Mouse (Mus musculus) heart, adult 2 months (tissue): Measurements from ENCODE around the gene Htr6. TPM values are rescaled to one million over a fixed set of nuclear protein-coding genes. Genes with fewer than 3 reads are reported as not detected.

Source experiments
- DNase-seq, 2 experiments: peaks; one replicate each; pipeline ENCODE4 v3.0.0; 2021
- H3K27ac ChIP-seq: fragments of 200-600 bp; 2 replicates; pipeline ENCODE4 v1.8.1; 2022
- H3K27me3 ChIP-seq: fragments of 200-500 bp; 2 replicates; pipeline ENCODE4 v1.6.1; 2012; ENCODE audit warnings: mild to moderate bottlenecking, low read length, inconsistent platforms, mixed read lengths; ENCODE audit not compliant: control insufficient read depth, insufficient read depth
- H3K36me3 ChIP-seq: fragments of 200-500 bp; 2 replicates; pipeline ENCODE4 v1.6.1; 2012; ENCODE audit warnings: low read length, inconsistent platforms; ENCODE audit not compliant: control insufficient read depth, insufficient read depth
- H3K4me1 ChIP-seq: fragments of 200-500 bp; 2 replicates; pipeline ENCODE4 v1.6.1; 2011; ENCODE audit warnings: low read length; ENCODE audit not compliant: control insufficient read depth, insufficient read depth
- H3K4me3 ChIP-seq: fragments of 200-600 bp; 2 replicates; pipeline ENCODE4 v1.8.1; 2022
- H3K79me2 ChIP-seq: fragments of 200-500 bp; replicated peaks from 2 replicates; pipeline ENCODE4 v1.6.1; 2012; ENCODE audit warnings: mild to moderate bottlenecking, inconsistent platforms, low read length, moderate library complexity, mixed read lengths; ENCODE audit not compliant: control insufficient read depth, insufficient read depth
- H3K9ac ChIP-seq: fragments of 200-500 bp; 2 replicates; pipeline ENCODE4 v1.6.1; 2012; ENCODE audit warnings: low read depth, mild to moderate bottlenecking, control low read depth, inconsistent platforms, low read length, mixed read lengths
- CTCF ChIP-seq: fragments of 200-600 bp; IDR thresholded peaks from 2 replicates; pipeline ENCODE4 v1.8.1; 2022; ENCODE audit warnings: antibody characterized with exemption, mild to moderate bottlenecking, moderate library complexity
- EP300 ChIP-seq: fragments of 200-500 bp; IDR thresholded peaks from 2 replicates; pipeline ENCODE4 v1.6.1; 2011; ENCODE audit warnings: low read depth, low read length, control low read depth; ENCODE audit not compliant: insufficient read depth
- POLR2A ChIP-seq: fragments of 200-500 bp; IDR thresholded peaks from 2 replicates; pipeline ENCODE4 v1.6.1; 2011; ENCODE audit warnings: mild to moderate bottlenecking, low read depth, low read length, control low read depth; ENCODE audit not compliant: insufficient read depth
- WGBS: fragments of 180-500 bp; shearing (Covaris S2); methylation state at CpG from one replicate; pipeline ENCODE4 v1.1.7; 2018; 5-methylcytosine and 5-hydroxymethylcytosine counted together
- intact Hi-C: fragments of 180-260 bp; cut with DNase I; formaldehyde crosslinking; loops from one replicate; pipeline ENCODE4 v1.15.1; 2025
- polyA plus RNA-seq: library from polyadenylated mRNA; depleted of rRNA; stranded (reverse); fragments of >200 nt; gene quantifications from 2 replicates; pipeline ENCODE4 v1.2.3, GENCODE M21; 2012
- total RNA-seq, 2 experiments: library from RNA; stranded (reverse); gene quantifications; 2 replicates each; pipeline ENCODE4 v1.2.3; 2021

The Htr6 gene
- total and polyA plus RNA-seq, 3 experiments = not detected

DNA sequence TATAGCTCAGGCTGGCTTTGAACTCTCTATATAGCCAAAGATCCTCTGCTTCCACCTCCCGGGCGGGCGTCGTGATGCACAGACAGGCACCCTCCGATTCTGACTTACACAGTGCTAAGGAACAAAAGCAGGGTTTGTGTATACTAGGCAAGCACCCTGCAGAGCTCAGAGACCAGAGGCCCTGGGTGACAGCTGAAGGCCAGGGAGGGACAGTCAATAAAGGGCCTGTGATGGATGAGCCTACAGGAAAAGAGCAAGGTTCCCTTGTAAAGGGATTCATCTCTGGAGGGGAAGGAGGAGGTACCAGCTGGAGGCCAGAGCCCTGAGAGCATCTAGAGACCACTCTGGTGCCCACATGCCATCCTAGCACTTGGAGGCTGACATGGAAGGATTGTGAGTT lies 22.0 kb downstream of the Htr6 start:
- H3K27me3 ChIP-seq = no peaks in the 10 kb centered on the region
- no peak overlapping the region for H3K27ac ChIP-seq
- no peaks in the 10 kb centered on the region for H3K36me3 ChIP-seq
- no peak overlapping the region for H3K9ac ChIP-seq
- no peaks in the 10 kb centered on the region for H3K79me2 ChIP-seq
- intact Hi-C loops = no loop called here
- H3K4me1 ChIP-seq = peaks cover 2% of the 10 kb centered on the region; the same call in 1 of the 2 replicates
- no peak for DNase-seq
- TF ChIP-seq EP300 = no peak
- TF ChIP-seq POLR2A = no peak
- no peak for TF ChIP-seq CTCF
- no peak overlapping the region for H3K4me3 ChIP-seq
- WGBS = 81% methylated on average over 5 of the region's 5 CpGs

DNA sequence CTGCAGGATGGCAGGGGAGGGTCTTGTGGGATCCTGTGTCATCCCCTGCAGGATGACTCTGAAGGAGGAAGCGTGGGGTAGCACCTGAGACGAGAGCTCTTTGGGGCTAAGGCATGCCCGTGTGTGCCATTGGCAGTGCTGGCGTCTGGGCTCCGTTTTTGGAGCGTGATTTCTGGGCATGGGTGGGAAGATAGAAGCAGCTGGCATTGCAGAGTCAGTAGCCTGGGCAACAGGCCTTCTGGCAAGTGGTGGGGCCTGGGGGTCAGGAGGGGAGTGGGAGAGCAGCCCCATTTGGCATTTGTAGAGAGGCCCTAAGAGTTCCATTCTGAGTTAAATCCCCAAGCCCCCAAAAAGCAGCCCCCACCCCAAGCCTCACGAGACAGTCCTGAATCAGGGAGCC lies 22.6 kb downstream of the Htr6 start:
- DNase-seq = no peak
- WGBS = 82% methylated on average over 7 of the region's 7 CpGs
- H3K27me3 ChIP-seq = no peaks in the 10 kb centered on the region
- H3K27ac ChIP-seq = no peak overlapping the region
- H3K9ac ChIP-seq = no peak overlapping the region
- peaks cover 2% of the 10 kb centered on the region; the same call in 1 of the 2 replicates for H3K4me1 ChIP-seq
- H3K79me2 ChIP-seq = no peaks in the 10 kb centered on the region
- H3K4me3 ChIP-seq = no peak overlapping the region
- intact Hi-C loops = no loop called here
- TF ChIP-seq CTCF (no peak), EP300 (no peak), POLR2A (no peak)
- no peaks in the 10 kb centered on the region for H3K36me3 ChIP-seq

- Histone ChIP-seq H3K9ac (no peak overlapping the region), H3K36me3 (no peaks in the 10 kb centered on the region), H3K27ac (no peak overlapping the region), H3K4me3 (no peak overlapping the region), H3K4me1 (no peaks in the 10 kb centered on the region), H3K79me2 (no peaks in the 10 kb centered on the region), H3K27me3 (no peaks in the 10 kb centered on the region)
- WGBS = 82% methylated on average over 6 of the region's 6 CpGs
- TF ChIP-seq EP300 (no peak), POLR2A (no peak), CTCF (no peak)
- DNase-seq = no peak
- intact Hi-C loops = no loop called here
These were observed 26.9 kb downstream of the Htr6 start for GRCm38 (mm10) chr4:139048518-139048917.

GRCm38 (mm10) chr4:139046354-139046753 lies 29.0 kb downstream of the Htr6 start:
- Histone ChIP-seq H3K27ac (no peak overlapping the region), H3K9ac (no peak overlapping the region), H3K27me3 (no peaks in the 10 kb centered on the region), H3K4me3 (no peak overlapping the region), H3K79me2 (no peaks in the 10 kb centered on the region), H3K36me3 (no peaks in the 10 kb centered on the region), H3K4me1 (no peaks in the 10 kb centered on the region)
- intact Hi-C loops = no loop called here
- no peak for TF ChIP-seq EP300
- TF ChIP-seq CTCF = no peak
- TF ChIP-seq POLR2A = no peak
- 84% methylated on average over 5 of the region's 5 CpGs for WGBS
- DNase-seq = no peak

DNA sequence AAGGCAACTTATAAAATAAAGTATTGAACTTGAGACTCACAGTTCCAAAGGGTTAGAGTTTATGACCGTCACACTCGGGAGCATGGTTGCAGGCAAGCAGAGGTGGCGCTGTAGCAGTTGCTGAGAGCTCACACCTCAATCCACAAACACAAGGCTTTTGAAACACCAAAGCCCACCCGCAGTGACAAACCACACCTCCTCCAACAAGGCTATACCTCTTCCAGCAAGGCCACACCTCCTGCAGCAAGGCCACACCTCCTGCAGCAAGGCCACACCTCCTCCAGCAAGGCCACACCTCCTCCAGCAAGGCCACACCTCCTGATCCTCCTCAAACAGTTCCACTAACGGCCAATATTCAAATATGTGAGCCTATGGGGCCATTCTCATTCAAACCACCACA lies 30.8 kb downstream of the Htr6 start:
- H3K27me3 ChIP-seq = no peaks in the 10 kb centered on the region
- H3K36me3 ChIP-seq = no peaks in the 10 kb centered on the region
- 89% methylated on average over 5 of the region's 5 CpGs for WGBS
- TF ChIP-seq CTCF = no peak
- no peak for TF ChIP-seq POLR2A
- TF ChIP-seq EP300 = no peak
- DNase-seq = no peak
- intact Hi-C loops = no loop called here
- no peak overlapping the region for H3K27ac ChIP-seq
- no peaks in the 10 kb centered on the region for H3K4me1 ChIP-seq
- no peak overlapping the region for H3K9ac ChIP-seq
- no peak overlapping the region for H3K4me3 ChIP-seq
- no peaks in the 10 kb centered on the region for H3K79me2 ChIP-seq

DNA sequence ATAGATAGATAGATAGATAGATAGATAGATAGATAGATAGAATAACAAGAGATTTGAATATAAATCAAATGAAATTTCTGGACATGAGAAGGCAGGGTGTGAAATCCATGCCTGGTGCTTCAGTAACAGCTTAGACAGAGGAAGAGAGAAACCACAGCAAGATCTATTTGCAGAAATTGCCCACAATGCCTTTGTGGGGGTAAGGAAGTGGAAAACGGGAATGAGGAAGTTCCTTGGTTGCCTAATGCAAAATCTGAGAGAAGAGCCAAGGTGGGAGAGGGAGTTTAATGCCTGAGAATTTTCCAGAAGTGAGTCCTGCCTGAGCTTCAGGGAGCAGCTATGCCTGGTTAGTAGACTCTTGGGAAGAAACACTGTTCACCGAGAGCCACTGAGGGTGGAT lies 31.8 kb downstream of the Htr6 start:
- Histone ChIP-seq H3K36me3 (no peaks in the 10 kb centered on the region), H3K9ac (no peak overlapping the region), H3K4me1 (no peaks in the 10 kb centered on the region), H3K27ac (no peak overlapping the region), H3K79me2 (no peaks in the 10 kb centered on the region), H3K27me3 (no peaks in the 10 kb centered on the region), H3K4me3 (no peak overlapping the region)
- whole genome bisulfite sequencing = 77% methylated on average over 2 of the region's 2 CpGs
- intact Hi-C loops = no loop called here
- TF ChIP-seq POLR2A (no peak), EP300 (no peak)
- no peak for DNase-seq

DNA sequence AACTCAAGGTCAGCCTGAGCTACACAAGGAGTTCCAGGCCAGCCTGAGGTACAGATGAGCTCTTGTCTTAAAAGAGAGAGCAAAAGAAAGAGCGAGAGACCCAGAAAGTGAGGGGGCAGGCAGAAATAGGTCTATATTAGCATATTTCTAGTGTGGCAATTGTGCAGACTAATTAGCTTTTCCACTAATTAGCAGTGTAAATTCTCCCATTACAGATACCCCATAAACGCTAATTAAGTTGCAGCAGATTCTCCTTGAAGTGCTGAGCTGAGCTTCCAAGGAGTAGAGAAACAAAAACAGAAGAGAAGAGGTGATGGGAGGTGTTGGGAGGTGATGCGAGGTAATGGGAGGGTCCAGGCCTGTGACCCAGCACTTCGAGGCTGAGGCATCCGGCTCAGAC lies 32.8 kb downstream of the Htr6 start:
- intact Hi-C loops = no loop called here
- WGBS = 81% methylated on average over 5 of the region's 5 CpGs
- H3K27me3 ChIP-seq = no peaks in the 10 kb centered on the region
- H3K4me3 ChIP-seq = no peak overlapping the region
- DNase-seq = no peak
- TF ChIP-seq EP300 (no peak), CTCF (no peak), POLR2A (no peak)
- H3K4me1 ChIP-seq = no peaks in the 10 kb centered on the region; the same call in 1 of the 2 replicates
- H3K79me2 ChIP-seq = no peaks in the 10 kb centered on the region
- no peaks in the 10 kb centered on the region for H3K36me3 ChIP-seq
- H3K27ac ChIP-seq = no peak overlapping the region
- no peak overlapping the region for H3K9ac ChIP-seq
